Mouse (Mus musculus) limb, embryonic 13.5 days (tissue): ENCODE results near the gene Pcnp. TPM values are rescaled to one million over a fixed set of nuclear protein-coding genes. Genes with fewer than 3 reads are reported as not detected.

ENCODE experiments used
- ATAC-seq: fragments of 200-750 bp; cut with Nextera tagmentation; 2 replicates; pipeline ENCODE4 v1.8.0; 2017; ENCODE audit warnings: low read depth, moderate number of reproducible peaks, moderate TSS enrichment; ENCODE audit not compliant: low FRiP score
- H3K27ac ChIP-seq: fragments of 300-500 bp; sonication (generic); 2 replicates; pipeline ENCODE4 v1.5.1; 2015; ENCODE audit warnings: inconsistent platforms, mild to moderate bottlenecking, moderate library complexity
- H3K27me3 ChIP-seq: fragments of 300-500 bp; sonication (generic); 2 replicates; pipeline ENCODE4 v1.6.1; 2015; ENCODE audit warnings: mild to moderate bottlenecking, inconsistent platforms
- H3K36me3 ChIP-seq: fragments of 300-500 bp; sonication (generic); 2 replicates; pipeline ENCODE4 v1.6.1; 2015; ENCODE audit warnings: inconsistent platforms, mild to moderate bottlenecking, moderate library complexity
- H3K4me1 ChIP-seq: fragments of 300-500 bp; sonication (generic); 2 replicates; pipeline ENCODE4 v1.6.1; 2015; ENCODE audit warnings: inconsistent platforms
- H3K4me2 ChIP-seq: fragments of 300-500 bp; sonication (generic); replicated peaks from 2 replicates; pipeline ENCODE4 v1.6.1; 2015; ENCODE audit warnings: inconsistent platforms, mild to moderate bottlenecking, moderate library complexity
- H3K4me3 ChIP-seq: fragments of 300-500 bp; sonication (generic); 2 replicates; pipeline ENCODE4 v1.5.1; 2015; ENCODE audit warnings: moderate library complexity, mild to moderate bottlenecking, inconsistent platforms
- H3K9ac ChIP-seq: fragments of 300-500 bp; sonication (generic); 2 replicates; pipeline ENCODE4 v1.6.1; 2015; ENCODE audit warnings: mild to moderate bottlenecking, inconsistent platforms
- H3K9me3 ChIP-seq: fragments of 300-500 bp; sonication (generic); 2 replicates; pipeline ENCODE4 v1.6.1; 2016; ENCODE audit warnings: inconsistent platforms
- whole genome bisulfite sequencing: fragments of 180-500 bp; shearing (Covaris S2); methylation state at CpG from one replicate; pipeline ENCODE4 v1.1.7; 2015; 5-methylcytosine and 5-hydroxymethylcytosine counted together
- polyA plus RNA-seq: library from polyadenylated mRNA; unstranded; fragments of >200 nt; fragmentation: Nextera tagmentation; extraction: Ambion mirVana; gene quantifications from 2 replicates; pipeline ENCODE4 v1.2.1, GENCODE M21; 2015

Pcnp gene
- polyA plus RNA-seq, 1 experiment from 2014 or later, result 269 TPM

GRCm38 (mm10) chr16:56028722-56029551 lies 602 bp downstream of the Pcnp start:
- peak overlapping the region; percentile 97 for H3K9ac ChIP-seq
- WGBS, result under 1% methylated on average over 62 of the region's 62 CpGs
- no peaks in the 10 kb centered on the region for H3K27me3 ChIP-seq
- peaks cover 34% of the 10 kb centered on the region for H3K36me3 ChIP-seq
- peak overlapping the region; percentile 90 for H3K27ac ChIP-seq
- peak overlapping the region; percentile 92 for H3K4me3 ChIP-seq
- peak; percentile 77 for ATAC-seq
- peaks cover 34% of the 10 kb centered on the region for H3K4me1 ChIP-seq
- no peaks in the 10 kb centered on the region for H3K9me3 ChIP-seq
- peak overlapping the region; percentile 74 for H3K4me2 ChIP-seq

GRCm38 (mm10) chr16:56027854-56028629 lies 1.5 kb downstream of the Pcnp start:
- H3K27ac ChIP-seq, result no peak overlapping the region
- peaks cover 30% of the 10 kb centered on the region for H3K36me3 ChIP-seq
- peak overlapping the region; percentile 92 for H3K4me3 ChIP-seq
- H3K4me1 ChIP-seq, result peaks cover 34% of the 10 kb centered on the region
- no peaks in the 10 kb centered on the region for H3K27me3 ChIP-seq
- no peaks in the 10 kb centered on the region for H3K9me3 ChIP-seq
- peak overlapping the region; percentile 97 for H3K9ac ChIP-seq
- 39% methylated on average over 12 of the region's 12 CpGs for WGBS
- no peak for ATAC-seq
- peak overlapping the region; percentile 74 for H3K4me2 ChIP-seq

- Histone ChIP-seq H3K4me3 (no peak overlapping the region), H3K36me3 (peaks cover 57% of the 10 kb centered on the region), H3K9me3 (no peaks in the 10 kb centered on the region), H3K27me3 (no peaks in the 10 kb centered on the region), H3K4me1 (no peaks in the 10 kb centered on the region), H3K9ac (no peak overlapping the region), H3K4me2 (no peak overlapping the region), H3K27ac (no peak overlapping the region)
- no peak for ATAC-seq
- 95% methylated on average over 7 of the region's 7 CpGs for WGBS
Measured at GRCm38 (mm10) chr16:56019660-56020059, 9.9 kb downstream of the Pcnp start.

DNA sequence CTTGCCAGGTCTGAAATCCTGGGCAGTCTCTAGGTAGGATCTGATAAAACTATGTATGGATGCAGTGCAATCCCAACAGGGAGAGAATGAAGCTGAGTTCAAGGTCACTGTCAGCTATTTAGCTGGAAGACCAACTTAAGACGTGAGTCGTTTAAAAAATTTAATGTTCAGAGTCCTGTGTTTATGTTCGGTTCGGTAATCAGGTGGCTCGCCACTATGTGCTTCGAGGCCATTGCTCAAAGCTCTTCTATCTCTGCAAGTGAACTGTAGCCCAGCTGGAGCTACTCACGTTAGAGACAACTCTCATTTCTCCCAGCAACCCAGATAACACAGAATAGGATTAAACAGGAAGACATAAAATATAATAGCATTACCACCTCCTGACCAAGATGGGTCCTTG lies 15.5 kb downstream of the Pcnp start:
- WGBS, result 89% methylated on average over 7 of the region's 7 CpGs
- Histone ChIP-seq H3K4me3 (no peak overlapping the region), H3K9me3 (no peaks in the 10 kb centered on the region), H3K36me3 (peaks cover 59% of the 10 kb centered on the region), H3K4me1 (no peaks in the 10 kb centered on the region), H3K9ac (no peak overlapping the region), H3K4me2 (no peak overlapping the region), H3K27me3 (no peaks in the 10 kb centered on the region), H3K27ac (no peak overlapping the region)
- ATAC-seq, result no peak

DNA sequence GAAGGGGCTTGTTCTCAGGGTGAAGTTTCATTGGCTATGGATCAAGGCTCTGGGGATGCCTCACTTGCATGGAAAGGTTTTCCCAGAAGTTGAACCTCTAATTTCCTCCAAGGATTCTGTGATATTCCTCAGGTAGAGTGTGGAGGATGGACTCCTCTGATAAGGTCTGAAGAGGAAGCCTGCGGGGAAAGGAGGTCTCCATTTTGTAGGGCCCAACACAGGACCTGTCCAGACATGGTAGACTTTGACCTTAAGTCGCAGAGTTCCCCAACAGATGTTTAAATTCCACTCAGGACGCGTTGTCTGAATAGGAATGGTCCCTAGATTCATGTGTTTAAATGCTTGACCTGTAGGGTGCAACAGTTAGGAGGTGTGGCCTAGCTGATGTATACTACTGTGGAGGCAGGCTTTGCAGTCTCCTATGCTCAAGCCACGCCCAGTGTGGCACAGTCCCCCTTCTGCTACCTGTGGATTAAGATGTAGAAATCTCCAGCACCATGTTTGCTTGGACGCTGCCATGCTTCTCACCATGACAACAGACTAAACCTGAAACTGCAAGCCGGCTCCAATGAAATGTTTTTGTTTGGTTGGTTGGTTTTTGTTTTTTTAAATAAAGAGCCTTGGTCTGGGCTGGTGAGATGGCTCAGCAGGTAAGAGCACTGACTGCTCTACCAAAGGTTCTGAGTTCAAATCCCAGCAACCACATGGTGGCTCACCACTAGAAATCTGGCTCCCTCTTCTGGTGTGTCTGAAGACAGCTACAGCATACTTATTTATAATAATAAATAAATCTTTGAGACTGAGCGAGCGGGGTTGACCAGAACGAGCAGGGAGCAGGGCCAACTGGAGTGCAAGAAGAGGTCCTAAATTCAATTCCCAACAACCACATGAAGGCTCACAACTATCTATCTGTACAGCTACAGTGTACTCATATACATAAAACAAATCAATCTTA lies 16.5 kb downstream of the Pcnp start:
- Histone ChIP-seq H3K4me3 (no peak overlapping the region), H3K4me2 (no peak overlapping the region), H3K27me3 (no peaks in the 10 kb centered on the region), H3K27ac (no peak overlapping the region), H3K4me1 (no peaks in the 10 kb centered on the region), H3K36me3 (peaks cover 53% of the 10 kb centered on the region), H3K9ac (no peak overlapping the region), H3K9me3 (no peaks in the 10 kb centered on the region)
- ATAC-seq, result no peak
- 86% methylated on average over 10 of the region's 10 CpGs for WGBS

DNA sequence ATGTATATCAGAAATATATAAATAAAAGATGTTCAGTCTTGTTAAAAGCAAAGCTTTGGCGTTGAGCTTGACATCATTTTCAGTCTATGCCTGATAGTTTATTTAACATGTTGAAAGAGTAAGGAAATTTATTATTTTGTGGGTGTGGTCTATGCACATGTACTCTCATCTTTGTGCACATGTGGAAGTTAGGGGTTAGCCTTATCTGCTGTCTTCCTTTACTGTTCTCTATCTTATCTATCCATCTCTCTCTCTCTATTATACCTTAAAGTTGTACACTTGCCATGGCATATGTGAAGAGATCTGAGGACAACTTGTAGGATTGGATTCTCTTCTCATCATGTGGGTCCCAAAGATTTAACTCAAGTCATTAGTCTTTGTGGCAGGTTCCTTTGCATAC lies 20.7 kb downstream of the Pcnp start:
- Histone ChIP-seq H3K27me3 (no peaks in the 10 kb centered on the region), H3K36me3 (peaks cover 60% of the 10 kb centered on the region), H3K4me2 (no peak overlapping the region), H3K4me3 (no peak overlapping the region), H3K9me3 (no peaks in the 10 kb centered on the region), H3K4me1 (no peaks in the 10 kb centered on the region), H3K9ac (no peak overlapping the region), H3K27ac (no peak overlapping the region)
- ATAC-seq, result no peak
- 91% methylated on average over 1 of the region's 1 CpGs for WGBS

- no peaks in the 10 kb centered on the region for H3K27me3 ChIP-seq
- H3K27ac ChIP-seq, result no peak overlapping the region
- no peaks in the 10 kb centered on the region for H3K9me3 ChIP-seq
- no peak overlapping the region for H3K9ac ChIP-seq
- 95% methylated on average over 11 of the region's 11 CpGs for WGBS
- H3K4me3 ChIP-seq, result no peak overlapping the region
- peaks cover 60% of the 10 kb centered on the region for H3K36me3 ChIP-seq
- H3K4me1 ChIP-seq, result no peaks in the 10 kb centered on the region
- no peak overlapping the region for H3K4me2 ChIP-seq
- no peak for ATAC-seq
Measured at GRCm38 (mm10) chr16:56006798-56007197, 22.7 kb downstream of the Pcnp start.

DNA sequence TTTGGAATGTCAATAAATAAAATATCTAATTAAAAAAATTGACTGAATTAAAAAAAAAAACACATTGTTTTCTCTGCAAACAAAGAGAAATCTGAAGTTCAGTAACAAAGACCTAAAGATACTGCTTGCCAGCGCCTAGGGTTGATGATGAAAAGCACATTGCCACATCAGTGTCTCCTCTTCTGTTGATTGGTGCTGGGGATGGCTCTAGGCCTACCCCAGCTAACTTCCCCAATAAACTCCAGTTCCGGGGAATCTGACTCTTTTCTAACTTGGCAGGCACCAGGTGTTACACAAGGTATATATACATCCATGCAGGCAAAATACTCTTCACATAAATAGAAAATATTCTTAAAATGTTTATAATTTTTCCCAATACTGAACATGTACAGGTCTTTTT lies 35.3 kb downstream of the Pcnp start:
- whole genome bisulfite sequencing, result 92% methylated on average over 2 of the region's 2 CpGs

GRCm38 (mm10) chr16:55990311-55990710 lies 39.2 kb downstream of the Pcnp start:
- Histone ChIP-seq H3K27me3 (no peaks in the 10 kb centered on the region), H3K9ac (no peak overlapping the region), H3K36me3 (peaks cover 67% of the 10 kb centered on the region), H3K27ac (no peak overlapping the region), H3K4me1 (no peaks in the 10 kb centered on the region), H3K4me2 (no peak overlapping the region), H3K9me3 (no peaks in the 10 kb centered on the region), H3K4me3 (no peak overlapping the region)
- 91% methylated on average over 4 of the region's 4 CpGs for WGBS
- no peak for ATAC-seq

More for the DNA sequence above, 35.3 kb downstream of the Pcnp start:
- H3K9me3 ChIP-seq, result no peaks in the 10 kb centered on the region
- no peak for ATAC-seq
- H3K27me3 ChIP-seq, result no peaks in the 10 kb centered on the region
- H3K4me3 ChIP-seq, result no peak overlapping the region
- H3K9ac ChIP-seq, result no peak overlapping the region
- no peak overlapping the region for H3K4me2 ChIP-seq
- peaks cover 66% of the 10 kb centered on the region for H3K36me3 ChIP-seq
- no peaks in the 10 kb centered on the region for H3K4me1 ChIP-seq
- H3K27ac ChIP-seq, result no peak overlapping the region

- Histone ChIP-seq H3K4me2 (no peak overlapping the region), H3K27ac (no peak overlapping the region), H3K9me3 (no peaks in the 10 kb centered on the region), H3K36me3 (peaks cover 63% of the 10 kb centered on the region), H3K27me3 (no peaks in the 10 kb centered on the region), H3K4me3 (no peak overlapping the region), H3K4me1 (no peaks in the 10 kb centered on the region), H3K9ac (no peak overlapping the region)
- 90% methylated on average over 3 of the region's 3 CpGs for WGBS
- no peak for ATAC-seq
Measured at GRCm38 (mm10) chr16:55986001-55986400, 43.5 kb downstream of the Pcnp start.

DNA sequence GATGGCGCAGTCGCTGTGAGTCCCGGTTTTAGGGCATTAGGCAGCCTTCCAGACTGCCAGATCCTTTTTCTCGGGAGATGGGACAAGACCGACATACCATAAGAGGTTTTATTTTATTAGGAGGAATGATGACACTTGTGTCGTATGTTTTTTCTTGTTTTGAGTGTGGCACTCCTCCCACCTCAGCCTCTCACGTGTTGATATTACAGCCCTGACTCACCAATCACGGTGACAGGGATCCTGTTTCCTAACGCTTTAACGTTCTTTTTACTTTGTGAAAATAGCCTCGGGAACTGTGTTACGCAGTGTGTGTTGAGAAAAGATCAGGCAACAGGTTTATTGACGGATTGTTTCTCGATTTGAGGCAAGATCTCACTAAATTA lies 54.6 kb downstream of the Pcnp start:
- no peaks in the 10 kb centered on the region for H3K9me3 ChIP-seq
- peak overlapping the region; percentile 93 for H3K9ac ChIP-seq
- peak overlapping the region; percentile 100 for H3K4me3 ChIP-seq
- H3K4me1 ChIP-seq, result peaks cover 30% of the 10 kb centered on the region
- no peaks in the 10 kb centered on the region for H3K27me3 ChIP-seq
- H3K4me2 ChIP-seq, result peak overlapping the region; percentile 81
- peaks cover 31% of the 10 kb centered on the region for H3K36me3 ChIP-seq
- 3% methylated on average over 14 of the region's 14 CpGs for WGBS
- peak; percentile 12; the same call in 1 of the 2 replicates for ATAC-seq
- H3K27ac ChIP-seq, result peak overlapping the region; percentile 92
